Mouse (Mus musculus) embryonic facial prominence, embryonic 10.5 days (tissue): Measurements from ENCODE around the gene Spib. TPM values are rescaled to one million over a fixed set of nuclear protein-coding genes. Genes with fewer than 3 reads are reported as not detected.

Experiments
- DNase-seq: peaks from one replicate; pipeline ENCODE4 v3.0.0-alpha.2; 2017; ENCODE audit warnings: low spot score
- H3K27ac ChIP-seq: fragments of 300-500 bp; sonication (generic); replicated peaks from 2 replicates; pipeline ENCODE4 v1.5.1; 2016; ENCODE audit warnings: mild to moderate bottlenecking
- H3K27me3 ChIP-seq: fragments of 300-500 bp; sonication (generic); replicated peaks from 2 replicates; pipeline ENCODE4 v1.6.1; 2016; ENCODE audit warnings: low read depth, mild to moderate bottlenecking; ENCODE audit not compliant: poor library complexity, severe bottlenecking
- H3K36me3 ChIP-seq: fragments of 300-500 bp; sonication (generic); replicated peaks from 2 replicates; pipeline ENCODE4 v1.6.1; 2016; ENCODE audit warnings: mild to moderate bottlenecking, moderate library complexity
- H3K4me1 ChIP-seq: fragments of 300-500 bp; sonication (generic); 2 replicates; pipeline ENCODE4 v1.6.1; 2016
- H3K4me3 ChIP-seq: fragments of 300-500 bp; sonication (generic); 2 replicates; pipeline ENCODE4 v1.5.1; 2016; ENCODE audit warnings: mild to moderate bottlenecking, moderate library complexity
- H3K9me3 ChIP-seq: fragments of 300-500 bp; sonication (generic); 2 replicates; pipeline ENCODE4 v1.6.1; 2016; ENCODE audit warnings: mild to moderate bottlenecking
- WGBS: fragments of 180-500 bp; shearing (Covaris S2); methylation state at CpG from one replicate; pipeline ENCODE4 v1.1.7; 2016; 5-methylcytosine and 5-hydroxymethylcytosine counted together
- polyA plus RNA-seq: library from polyadenylated mRNA; unstranded; fragments of >200 nt; fragmentation: Nextera tagmentation; extraction: Ambion mirVana; gene quantifications from 2 replicates; pipeline ENCODE4 v1.2.1, GENCODE M21; 2016

Gene Spib
- polyA plus RNA-seq, result not detected in 2 replicates

- DNase-seq, result no peak
- Histone ChIP-seq H3K4me3 (no peak within 1 kb of the TSS), H3K4me1 (peaks cover 8% of the 10 kb centered on the region), H3K9me3 (no peaks in the 10 kb centered on the region), H3K27me3 (peaks cover 28% of the 10 kb centered on the region), H3K27ac (no peak within 1 kb of the TSS), H3K36me3 (peaks cover 52% of the 10 kb centered on the region)
- WGBS, result 81% methylated on average over 4 of the region's 4 CpGs
Measured at GRCm38 (mm10) chr7:44531946-44532732, at the start of gene Spib. Spib (minus strand) TSS chr7:44532071.

GRCm38 (mm10) chr7:44581637-44582036, 49.8 kb upstream of the Spib start:
- no peaks in the 10 kb centered on the region for H3K9me3 ChIP-seq
- H3K36me3 ChIP-seq, result no peaks in the 10 kb centered on the region
- WGBS, result 81% methylated on average over 6 of the region's 6 CpGs
- H3K4me1 ChIP-seq, result peaks cover 3% of the 10 kb centered on the region; the same call in 1 of the 2 replicates
- H3K27me3 ChIP-seq, result peaks cover 29% of the 10 kb centered on the region
- no peak overlapping the region for H3K27ac ChIP-seq
- no peak for DNase-seq
- no peak overlapping the region for H3K4me3 ChIP-seq

GRCm38 (mm10) chr7:44576333-44576844, 44.5 kb upstream of the Spib start:
- WGBS, result 50% methylated on average over 5 of the region's 5 CpGs
- Histone ChIP-seq H3K4me3 (no peak overlapping the region), H3K36me3 (no peaks in the 10 kb centered on the region), H3K4me1 (peaks cover 11% of the 10 kb centered on the region), H3K9me3 (no peaks in the 10 kb centered on the region), H3K27me3 (0 out of 2 replicates have a peak, but pooled peaks cover under 1% of the 10 kb centered on the region), H3K27ac (no peak overlapping the region)
- DNase-seq, result no peak

GRCm38 (mm10) chr7:44572956-44573484, 41.1 kb upstream of the Spib start:
- DNase-seq, result no peak
- Histone ChIP-seq H3K4me1 (peaks cover 14% of the 10 kb centered on the region), H3K27ac (no peak overlapping the region), H3K9me3 (no peaks in the 10 kb centered on the region), H3K4me3 (no peak overlapping the region), H3K27me3 (no peaks in the 10 kb centered on the region), H3K36me3 (no peaks in the 10 kb centered on the region)
- 73% methylated on average over 5 of the region's 5 CpGs for WGBS

- no peak for DNase-seq
- Histone ChIP-seq H3K9me3 (no peaks in the 10 kb centered on the region), H3K36me3 (no peaks in the 10 kb centered on the region), H3K4me1 (peaks cover 14% of the 10 kb centered on the region), H3K4me3 (no peak within 1 kb of the TSS), H3K27ac (no peak within 1 kb of the TSS), H3K27me3 (no peaks in the 10 kb centered on the region)
- 36% methylated on average over 7 of the region's 7 CpGs for WGBS
Measured at GRCm38 (mm10) chr7:44572213-44572701, 40.4 kb upstream of the Spib start, which contains the start of gene Napsa. Napsa (plus strand) TSS chr7:44572380.

GRCm38 (mm10) chr7:44571811-44572210, 39.9 kb upstream of the Spib start:
- H3K27ac ChIP-seq, result no peak overlapping the region
- no peaks in the 10 kb centered on the region for H3K27me3 ChIP-seq
- no peak for DNase-seq
- WGBS, result 27% methylated on average over 4 of the region's 4 CpGs
- H3K36me3 ChIP-seq, result no peaks in the 10 kb centered on the region
- no peaks in the 10 kb centered on the region for H3K9me3 ChIP-seq
- peaks cover 14% of the 10 kb centered on the region for H3K4me1 ChIP-seq
- H3K4me3 ChIP-seq, result no peak overlapping the region

GRCm38 (mm10) chr7:44570989-44571388, 39.1 kb upstream of the Spib start:
- Histone ChIP-seq H3K27me3 (no peaks in the 10 kb centered on the region), H3K36me3 (no peaks in the 10 kb centered on the region), H3K4me1 (peaks cover 14% of the 10 kb centered on the region), H3K4me3 (no peak overlapping the region), H3K27ac (no peak overlapping the region), H3K9me3 (no peaks in the 10 kb centered on the region)
- WGBS, result 83% methylated on average over 6 of the region's 6 CpGs
- DNase-seq, result no peak

GRCm38 (mm10) chr7:44568803-44569202, 36.9 kb upstream of the Spib start:
- 72% methylated on average over 9 of the region's 9 CpGs for WGBS
- H3K9me3 ChIP-seq, result no peaks in the 10 kb centered on the region
- peaks cover 14% of the 10 kb centered on the region for H3K4me1 ChIP-seq
- no peak for DNase-seq
- no peak overlapping the region for H3K4me3 ChIP-seq
- H3K36me3 ChIP-seq, result no peaks in the 10 kb centered on the region
- no peak overlapping the region for H3K27ac ChIP-seq
- H3K27me3 ChIP-seq, result no peaks in the 10 kb centered on the region

GRCm38 (mm10) chr7:44565414-44565813, 33.5 kb upstream of the Spib start:
- Histone ChIP-seq H3K27me3 (no peaks in the 10 kb centered on the region), H3K4me1 (no peaks in the 10 kb centered on the region), H3K27ac (no peak overlapping the region), H3K9me3 (no peaks in the 10 kb centered on the region), H3K36me3 (no peaks in the 10 kb centered on the region), H3K4me3 (no peak overlapping the region)
- 79% methylated on average over 6 of the region's 6 CpGs for WGBS
- no peak for DNase-seq

- no peaks in the 10 kb centered on the region for H3K9me3 ChIP-seq
- no peaks in the 10 kb centered on the region for H3K36me3 ChIP-seq
- no peak overlapping the region for H3K4me3 ChIP-seq
- H3K4me1 ChIP-seq, result no peaks in the 10 kb centered on the region
- DNase-seq, result no peak
- WGBS, result 88% methylated on average over 10 of the region's 10 CpGs
- no peak overlapping the region for H3K27ac ChIP-seq
- H3K27me3 ChIP-seq, result no peaks in the 10 kb centered on the region
Measured at GRCm38 (mm10) chr7:44564486-44564885, 32.6 kb upstream of the Spib start.

- Histone ChIP-seq H3K4me1 (no peaks in the 10 kb centered on the region), H3K27ac (no peak overlapping the region), H3K27me3 (no peaks in the 10 kb centered on the region), H3K36me3 (no peaks in the 10 kb centered on the region), H3K9me3 (no peaks in the 10 kb centered on the region), H3K4me3 (no peak overlapping the region)
- WGBS, result 52% methylated on average over 8 of the region's 8 CpGs
- DNase-seq, result no peak
Measured at GRCm38 (mm10) chr7:44563284-44563683, 31.4 kb upstream of the Spib start.

- no peaks in the 10 kb centered on the region for H3K27me3 ChIP-seq
- no peaks in the 10 kb centered on the region for H3K4me1 ChIP-seq
- H3K36me3 ChIP-seq, result no peaks in the 10 kb centered on the region
- H3K4me3 ChIP-seq, result no peak overlapping the region
- H3K27ac ChIP-seq, result no peak overlapping the region
- 54% methylated on average over 18 of the region's 18 CpGs for WGBS
- H3K9me3 ChIP-seq, result no peaks in the 10 kb centered on the region
- peak; percentile 80 for DNase-seq
Measured at GRCm38 (mm10) chr7:44560435-44561400, 28.8 kb upstream of the Spib start.
